Mouse (Mus musculus): ENCODE measurements at regions not wholly inside any gene's neighbourhood (a gene's known extent, or its start where the extent isn't known, plus 50 kb on each side); places are given as distances from the start of the nearest gene placed in this dataset.

DNA sequence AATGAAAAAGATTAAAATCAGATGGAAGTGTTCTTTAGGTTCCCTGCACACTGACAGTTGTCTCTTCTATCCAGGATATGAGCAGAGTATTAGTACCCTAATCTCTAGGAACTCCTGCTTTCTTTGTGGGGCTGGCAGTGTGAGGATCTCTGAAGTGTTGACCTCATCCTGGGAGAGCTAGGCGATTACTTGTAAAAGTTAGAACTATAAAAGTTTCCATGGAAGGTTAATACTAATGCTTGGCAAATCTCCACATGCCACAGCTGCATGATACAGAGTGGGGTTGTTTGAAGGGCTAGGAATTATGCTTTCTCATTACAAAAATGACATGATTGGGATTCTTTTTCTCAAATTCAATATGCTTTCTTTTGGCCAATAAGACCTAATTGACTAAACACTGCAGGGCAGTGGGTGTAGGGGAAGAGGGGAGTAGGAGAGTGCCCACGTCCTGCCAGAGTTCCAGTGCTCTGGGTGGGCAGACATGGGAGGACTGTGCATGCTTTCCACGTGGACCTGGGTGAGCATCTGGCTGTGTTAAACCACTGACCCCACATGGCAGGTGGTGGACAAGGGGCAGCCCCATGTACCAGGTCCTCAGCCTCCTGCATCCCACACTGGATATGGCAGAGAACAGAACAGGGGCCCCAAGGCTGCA lies 275.6 kb downstream of the Cox7c start:
- TF ChIP-seq GATA1 (IDR thresholded peaks at IDR 0.05; ENCODE audit: borderline replicate concordance, low read length) (no peak), FLI1 (IDR thresholded peaks at IDR 0.05; ENCODE audit: low read length) (no peak)

All from megakaryocyte, embryonic 14.5 days (primary cell).